Mouse (Mus musculus): ENCODE data around the gene Spata22. TPM values are rescaled to one million over a fixed set of nuclear protein-coding genes. Genes with fewer than 3 reads are reported as not detected.

Gene Spata22
- polyA plus RNA-seq (2017; shearing (Covaris generic)), result not detected

GRCm38 (mm10) chr11:73329442-73329841 is at the start of gene Spata22, which contains the start of the genes Aspa and Gm49340:
Spata22 (plus strand) TSS chr11:73329741.
Aspa (minus strand) TSS chr11:73329596.
Gm49340 (plus strand) TSS chr11:73329741.

GRCm38 (mm10) chr11:73350483-73350882 is 20.9 kb downstream of the Spata22 start, which contains the start of gene Olfr20:
Olfr20 (plus strand) TSS chr11:73350783.

GRCm38 (mm10) chr11:73370946-73371345 is 41.4 kb downstream of the Spata22 start, which contains the start of gene Olfr376:
Olfr376 (plus strand) TSS chr11:73371246.

Other genes with a start within 250 kb of the Spata22 start
- 100 to 1,000 TPM in 1 of 2 experiments, 10 to 100 TPM in 1; 67.4 to 129 TPM for gene Itgae, start 239.2 kb upstream of the Spata22 start, polyA plus RNA-seq (2017; shearing (Covaris generic))
- 10 to 100 TPM; 13.1 to 13.7 TPM for gene Haspin, start 191.4 kb upstream of the Spata22 start, polyA plus RNA-seq (2017; shearing (Covaris generic))
- gene P2rx5, start 169.3 kb upstream of the Spata22 start, polyA plus RNA-seq (2017; shearing (Covaris generic)), result under 1 TPM; 0.17 to 0.60 TPM
- gene Emc6, start 152.7 kb upstream of the Spata22 start, polyA plus RNA-seq (2017; shearing (Covaris generic)), result 10 to 100 TPM; 62.6 to 82.2 TPM
- 10 to 100 TPM; 24.6 to 33.0 TPM for gene Tax1bp3, start 152.7 kb upstream of the Spata22 start, polyA plus RNA-seq (2017; shearing (Covaris generic))
- gene Ctns, start 130.7 kb upstream of the Spata22 start, polyA plus RNA-seq (2017; shearing (Covaris generic)), result 10 to 100 TPM; 10.4 to 13.1 TPM
- 1 to 10 TPM; 5.1 to 7.0 TPM for gene Shpk, start 130.3 kb upstream of the Spata22 start, polyA plus RNA-seq (2017; shearing (Covaris generic))
- under 1 TPM; 0.06 to 0.47 TPM for gene Trpv1, start 95.4 kb upstream of the Spata22 start, polyA plus RNA-seq (2017; shearing (Covaris generic))
- gene Trpv3, start 62.4 kb upstream of the Spata22 start, polyA plus RNA-seq (2017; shearing (Covaris generic)), result under 1 TPM; 0.06 to 0.50 TPM
- gene Aspa, start 145 bp upstream of the Spata22 start, polyA plus RNA-seq (2017; shearing (Covaris generic)), result under 1 TPM; 0.13 to 0.60 TPM
- not detected for gene Gm49340, start within 50 bp of the Spata22 start, polyA plus RNA-seq (2017; shearing (Covaris generic))
- under 1 TPM in 1 of 2 experiments, not detected in 1; 0.10 TPM for gene Olfr20, start 21.0 kb downstream of the Spata22 start, polyA plus RNA-seq (2017; shearing (Covaris generic))
- gene Olfr376, start 41.5 kb downstream of the Spata22 start, polyA plus RNA-seq (2017; shearing (Covaris generic)), result not detected
- under 1 TPM in 1 of 2 experiments, not detected in 1; 0.44 TPM for gene Olfr1, start 69.9 kb downstream of the Spata22 start, polyA plus RNA-seq (2017; shearing (Covaris generic))
- not detected for gene Olfr378, start 98.7 kb downstream of the Spata22 start, polyA plus RNA-seq (2017; shearing (Covaris generic))
- not detected for gene Olfr380, start 127.8 kb downstream of the Spata22 start, polyA plus RNA-seq (2017; shearing (Covaris generic))
- not detected for gene Olfr381, start 161.9 kb downstream of the Spata22 start, polyA plus RNA-seq (2017; shearing (Covaris generic))
- gene Olfr382, start 187.5 kb downstream of the Spata22 start, polyA plus RNA-seq (2017; shearing (Covaris generic)), result not detected